Mouse (Mus musculus) ovary, adult 2 months (tissue): ENCODE results near the gene Mageb5. TPM values are rescaled to one million over a fixed set of nuclear protein-coding genes. Genes with fewer than 3 reads are reported as not detected.

ENCODE experiments used
- polyA plus RNA-seq: library from polyadenylated mRNA; depleted of rRNA; stranded (reverse); fragments of >200 nt; gene quantifications from 2 replicates; pipeline ENCODE4 v1.2.3, GENCODE M21; 2012; rRNA removed

Mageb5 gene
- not detected in 2 replicates for polyA plus RNA-seq

DNA sequence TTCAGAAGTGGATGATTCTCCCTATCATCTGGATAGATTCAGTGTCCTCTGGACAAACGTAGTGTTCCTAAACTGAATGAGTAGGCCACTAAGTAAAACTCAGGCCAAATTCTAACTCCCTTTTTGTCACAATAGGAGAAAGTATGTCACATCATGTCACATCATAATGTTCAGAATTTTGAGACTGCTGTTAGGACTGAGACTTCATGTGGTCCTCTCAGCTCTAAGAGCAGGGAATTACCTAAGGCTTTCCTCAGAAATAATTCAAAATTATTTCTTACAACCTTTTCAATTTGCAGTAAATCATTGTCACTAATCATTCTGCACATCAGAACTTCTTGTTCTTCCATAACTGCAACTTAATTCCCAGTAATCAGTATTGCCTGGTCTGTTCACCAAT, at the start of gene Mageb5:
Mageb5 (minus strand) TSS at position 101 of the 400 bp plus-strand sequence.

Other genes starting within 250 kb of the Mageb5 start
- gene 1700084M14Rik, start 207.1 kb downstream of the Mageb5 start, polyA plus RNA-seq, result not detected in 2 replicates
- gene Gm14781, start 150.8 kb downstream of the Mageb5 start, polyA plus RNA-seq, result not detected in 2 replicates
- not detected in 2 replicates for gene Mageb1, start 233.3 kb upstream of the Mageb5 start, polyA plus RNA-seq